Mouse (Mus musculus): ENCODE data around the gene Ulk4.

- TF ChIP-seq CTCF (IDR thresholded peaks at IDR 0.05; ENCODE audit: low read depth) (no peak), EP300 (IDR thresholded peaks at IDR 0.05; ENCODE audit: low read depth) (no peak)
Observed at GRCm38 (mm10) chr9:121038396-121038795, 238.6 kb downstream of the Ulk4 start.
